Mouse (Mus musculus): ENCODE results near the gene Dnmt3l.
"Not testable (repeated sequence)": the region's sequence is repeated elsewhere in the genome, so short reads cannot be mapped to it uniquely, and the experiment has no call there.

Dnmt3l gene

GRCm38 (mm10) chr10:78069101-78070011, 27.6 kb downstream of the Dnmt3l start, which contains the start of gene Icosl:
TSS of gene Icosl (plus strand) at chr10:78069302.
- in situ Hi-C loops (cut with MboI; ENCODE audit: unreplicated experiment in 2 of 2): loop anchor here (5.0 kb wide), 2 partner anchors 37 to 93 kb away; no protein-coding TSS in a partner anchor

GRCm38 (mm10) chr10:78074151-78074550, 32.4 kb downstream of the Dnmt3l start:
- in situ Hi-C loops (cut with MboI; ENCODE audit: unreplicated experiment in 2 of 2): no loop called here

GRCm38 (mm10) chr10:78074977-78075376, 33.2 kb downstream of the Dnmt3l start:
- in situ Hi-C loops (cut with MboI; ENCODE audit: unreplicated experiment in 2 of 2): no loop called here

GRCm38 (mm10) chr10:78077862-78078261, 36.1 kb downstream of the Dnmt3l start:
- in situ Hi-C loops (cut with MboI; ENCODE audit: unreplicated experiment in 2 of 2): no loop called here

- in situ Hi-C loops (cut with MboI; ENCODE audit: unreplicated experiment in 2 of 2): no loop called here
Observed at GRCm38 (mm10) chr10:78078276-78078675, 36.5 kb downstream of the Dnmt3l start.

GRCm38 (mm10) chr10:78079955-78080591, 38.3 kb downstream of the Dnmt3l start:
- in situ Hi-C loops (cut with MboI; ENCODE audit: unreplicated experiment in 2 of 2): loop anchor here in 1 of 2 experiments (10.0 kb wide), 1 partner anchor 65 kb away; no protein-coding TSS in a partner anchor

- in situ Hi-C loops (cut with MboI; ENCODE audit: unreplicated experiment in 2 of 2): loop anchor here in 1 of 2 experiments (10.0 kb wide), 1 partner anchor 61 kb away; no protein-coding TSS in a partner anchor
Observed at GRCm38 (mm10) chr10:78084073-78084472, 42.3 kb downstream of the Dnmt3l start.

GRCm38 (mm10) chr10:78085711-78086110, 44.0 kb downstream of the Dnmt3l start:
- in situ Hi-C loops (cut with MboI; ENCODE audit: unreplicated experiment in 2 of 2): loop anchor here in 1 of 2 experiments (10.0 kb wide), 1 partner anchor 59 kb away; no protein-coding TSS in a partner anchor

- in situ Hi-C loops (cut with MboI; ENCODE audit: unreplicated experiment in 2 of 2): loop anchor here in 1 of 2 experiments (10.0 kb wide), 1 partner anchor 58 kb away; no protein-coding TSS in a partner anchor
Observed at GRCm38 (mm10) chr10:78086444-78087061, 44.8 kb downstream of the Dnmt3l start.

GRCm38 (mm10) chr10:78087101-78087511, 45.4 kb downstream of the Dnmt3l start:
- in situ Hi-C loops (cut with MboI; ENCODE audit: unreplicated experiment in 2 of 2): loop anchor here in 1 of 2 experiments (10.0 kb wide), 1 partner anchor 58 kb away; no protein-coding TSS in a partner anchor

GRCm38 (mm10) chr10:78090246-78090645, 48.5 kb downstream of the Dnmt3l start:
- in situ Hi-C loops (cut with MboI; ENCODE audit: unreplicated experiment in 2 of 2): no loop called here

- in situ Hi-C loops (cut with MboI; ENCODE audit: unreplicated experiment in 2 of 2): no loop called here
Observed at GRCm38 (mm10) chr10:78090706-78091491, 49.2 kb downstream of the Dnmt3l start.

- in situ Hi-C loops (cut with MboI; ENCODE audit: unreplicated experiment in 2 of 2): no loop called here
Observed at GRCm38 (mm10) chr10:78091865-78092724, 50.3 kb downstream of the Dnmt3l start.

- in situ Hi-C loops (cut with MboI; ENCODE audit: unreplicated experiment in 2 of 2): no loop called here
Observed at GRCm38 (mm10) chr10:78092725-78093029, 50.9 kb downstream of the Dnmt3l start.

GRCm38 (mm10) chr10:78095221-78095620, 53.5 kb downstream of the Dnmt3l start:
- in situ Hi-C loops (cut with MboI; ENCODE audit: unreplicated experiment in 2 of 2): no loop called here

- in situ Hi-C loops (cut with MboI; ENCODE audit: unreplicated experiment in 2 of 2): no loop called here
Observed at GRCm38 (mm10) chr10:78095954-78096931, 54.5 kb downstream of the Dnmt3l start.

GRCm38 (mm10) chr10:78099860-78100259, 58.1 kb downstream of the Dnmt3l start:
- in situ Hi-C loops (cut with MboI; ENCODE audit: unreplicated experiment in 2 of 2): not testable (repeated sequence)

Measured in v-Abl transformed pro-B cells (cell line).